Mouse (Mus musculus) testis, postnatal 10 days (tissue): ENCODE results near the gene Ficd.
"Not testable (repeated sequence)": the region's sequence is repeated elsewhere in the genome, so short reads cannot be mapped to it uniquely, and the experiment has no call there.

Source experiments
- DNase-seq: peaks from one replicate; pipeline ENCODE4 v3.0.0; 2021; ENCODE audit warnings: low spot score

Ficd gene

GRCm38 (mm10) chr5:113773664-113774063, 38.1 kb downstream of the Ficd start:
- peak; percentile 95 for DNase-seq

GRCm38 (mm10) chr5:113775585-113775984, 40.0 kb downstream of the Ficd start:
- no peak for DNase-seq

- no peak for DNase-seq
Measured at GRCm38 (mm10) chr5:113776128-113776895, 40.7 kb downstream of the Ficd start.

- DNase-seq, result no peak
Measured at GRCm38 (mm10) chr5:113776896-113777226, 41.3 kb downstream of the Ficd start.

- not testable (repeated sequence) for DNase-seq
Measured at GRCm38 (mm10) chr5:113777728-113778127, 42.1 kb downstream of the Ficd start.

GRCm38 (mm10) chr5:113779569-113779968, 44.0 kb downstream of the Ficd start:
- DNase-seq, result no peak

- no peak for DNase-seq
Measured at GRCm38 (mm10) chr5:113780082-113780752, 44.6 kb downstream of the Ficd start.

GRCm38 (mm10) chr5:113780763-113781162, 45.2 kb downstream of the Ficd start:
- no peak for DNase-seq

GRCm38 (mm10) chr5:113781254-113781653, 45.7 kb downstream of the Ficd start:
- DNase-seq, result no peak

GRCm38 (mm10) chr5:113781875-113782274, 46.3 kb downstream of the Ficd start:
- DNase-seq, result no peak

GRCm38 (mm10) chr5:113782624-113783023, 47.0 kb downstream of the Ficd start:
- no peak for DNase-seq

GRCm38 (mm10) chr5:113783581-113784001, 48.0 kb downstream of the Ficd start:
- DNase-seq, result peak; percentile 56

- peak; percentile 71 for DNase-seq
Measured at GRCm38 (mm10) chr5:113784104-113784503, 48.5 kb downstream of the Ficd start.

- DNase-seq, result no peak
Measured at GRCm38 (mm10) chr5:113786985-113787384, 51.4 kb downstream of the Ficd start.

- DNase-seq, result no peak
Measured at GRCm38 (mm10) chr5:113788645-113789044, 53.0 kb downstream of the Ficd start.

- peak; percentile 59 for DNase-seq
Measured at GRCm38 (mm10) chr5:113789075-113789788, 53.6 kb downstream of the Ficd start.
